Mouse (Mus musculus) B cell, adult (primary cell): ENCODE results near the gene Asprv1. TPM values are rescaled to one million over a fixed set of nuclear protein-coding genes. Genes with fewer than 3 reads are reported as not detected.

Experiments used
- total RNA-seq: library from RNA; stranded (reverse); gene quantifications from 4 replicates; pipeline ENCODE4 v1.2.4, GENCODE M21; 2023; ENCODE audit not compliant: inconsistent age

The Asprv1 gene
- not detected in 4 replicates for total RNA-seq

DNA sequence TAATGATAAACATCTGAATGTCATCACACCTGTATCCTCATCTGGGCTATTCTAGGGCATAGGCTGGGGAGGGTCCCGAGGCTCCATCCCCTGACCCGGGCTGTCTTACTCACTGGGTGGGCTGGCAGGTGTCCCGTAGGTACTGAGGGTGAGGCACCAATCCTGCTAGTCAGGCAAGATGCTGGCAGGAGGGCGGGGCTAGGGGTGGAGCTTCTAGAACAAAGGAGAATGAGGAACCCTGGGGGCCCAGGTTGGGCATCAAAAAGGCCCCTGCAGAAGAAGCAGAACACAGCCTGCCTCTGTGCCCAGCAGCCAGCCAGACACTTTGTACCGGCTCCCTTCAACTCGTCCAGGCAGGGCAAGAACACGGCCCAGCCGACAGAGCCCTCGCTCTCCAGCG lies at the start of gene Asprv1:
Gene Asprv1, plus strand, starts transcription at position 219 of the 400 bp plus-strand sequence.

DNA sequence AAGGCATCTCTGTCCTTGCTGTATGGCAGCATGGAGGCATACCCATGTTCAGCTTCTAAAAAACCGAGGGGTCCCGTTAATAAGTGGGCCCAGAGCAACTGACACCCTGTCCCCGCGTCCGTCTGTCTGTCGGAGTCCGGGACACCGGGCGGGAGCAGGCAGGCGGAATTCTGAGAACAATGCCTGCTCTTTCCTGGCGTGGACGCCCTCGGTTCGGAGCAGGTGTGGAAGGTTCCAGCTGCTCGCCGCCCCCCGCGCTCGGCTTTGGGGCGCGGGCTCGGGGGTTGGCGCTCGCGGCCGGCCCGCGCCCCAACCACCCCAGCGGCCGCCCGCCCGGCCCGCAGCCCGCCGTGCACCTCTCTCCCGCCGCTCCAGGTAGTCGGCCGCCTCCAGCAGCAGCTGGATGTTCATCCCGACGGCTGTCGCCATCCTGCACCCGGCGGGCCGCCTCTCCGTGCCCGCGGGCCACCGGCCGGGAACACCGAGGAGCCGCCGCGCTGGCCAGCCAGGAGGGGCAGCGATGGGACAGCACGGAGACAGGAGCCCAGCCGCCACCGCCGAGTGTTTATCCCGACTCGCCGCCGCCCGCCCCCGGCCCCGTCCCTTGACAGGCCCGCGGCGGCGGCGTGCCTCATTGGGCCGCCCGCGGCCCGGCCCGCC lies 40.7 kb downstream of the Asprv1 start, which contains the start of gene Mxd1:
Gene Mxd1, minus strand, starts transcription at position 582 of the 660 bp plus-strand sequence.

Other genes starting within 250 kb of the Asprv1 start
- gene Pcyox1, start 231.0 kb upstream of the Asprv1 start, total RNA-seq, result 10.5 to 14.2 TPM (median 11.1 TPM) in 4 replicates
- gene Tia1, start 223.9 kb upstream of the Asprv1 start, total RNA-seq, result 103 to 113 TPM (median 107 TPM) in 4 replicates
- 0.81 TPM in 1 of 4 replicates, not detected in the others for gene Gm44790, start 201.5 kb upstream of the Asprv1 start, total RNA-seq
- gene C87436, start 189.8 kb upstream of the Asprv1 start, total RNA-seq, result 55.8 to 62.1 TPM (median 57.9 TPM) in 4 replicates
- 198 to 209 TPM (median 206 TPM) in 4 replicates for gene Pcbp1, start 101.8 kb upstream of the Asprv1 start, total RNA-seq
- 15.7 to 26.1 TPM (median 20.0 TPM) in 4 replicates for gene Mxd1, start 41.0 kb downstream of the Asprv1 start, total RNA-seq
- 35.8 to 42.2 TPM (median 40.5 TPM) in 4 replicates for gene Snrnp27, start 56.4 kb downstream of the Asprv1 start, total RNA-seq
- 25.1 to 29.7 TPM (median 28.3 TPM) in 4 replicates for gene Gmcl1, start 105.2 kb downstream of the Asprv1 start, total RNA-seq
- 7.1 to 13.3 TPM (median 10.5 TPM) in 4 replicates for gene Anxa4, start 165.4 kb downstream of the Asprv1 start, total RNA-seq
- gene Aak1, start 221.4 kb downstream of the Asprv1 start, total RNA-seq, result 78.0 to 81.2 TPM (median 78.6 TPM) in 4 replicates